Mouse (Mus musculus) limb, embryonic 14.5 days (tissue): ENCODE results near the gene Rbm47. TPM values are rescaled to one million over a fixed set of nuclear protein-coding genes. Genes with fewer than 3 reads are reported as not detected.

Experiments used
- ATAC-seq: fragments of 200-750 bp; cut with Nextera tagmentation; 2 replicates; pipeline ENCODE4 v1.8.0; 2017; ENCODE audit warnings: low read depth, moderate number of reproducible peaks, moderate TSS enrichment; ENCODE audit not compliant: low FRiP score
- DNase-seq: peaks from one replicate; pipeline ENCODE4 v3.0.0-alpha.2; 2015; ENCODE audit warnings: low spot score
- H3K27ac ChIP-seq: fragments of 300-500 bp; sonication (generic); replicated peaks from 2 replicates; pipeline ENCODE4 v1.5.1; 2014; ENCODE audit warnings: low read depth, mild to moderate bottlenecking, low read length, moderate library complexity, mixed read lengths
- H3K27me3 ChIP-seq: fragments of 300-500 bp; sonication (generic); 2 replicates; pipeline ENCODE4 v1.6.1; 2014; ENCODE audit warnings: low read length, mixed read lengths; ENCODE audit not compliant: control insufficient read depth, insufficient read depth
- H3K36me3 ChIP-seq: fragments of 300-500 bp; sonication (generic); 2 replicates; pipeline ENCODE4 v1.6.1; 2014; ENCODE audit warnings: mild to moderate bottlenecking, low read length, moderate library complexity, mixed read lengths; ENCODE audit not compliant: control insufficient read depth, insufficient read depth
- H3K4me1 ChIP-seq: fragments of 300-500 bp; sonication (generic); 2 replicates; pipeline ENCODE4 v1.6.1; 2014; ENCODE audit warnings: antibody characterized with exemption, low read length, mixed read lengths; ENCODE audit not compliant: control insufficient read depth, insufficient read depth
- H3K4me2 ChIP-seq: fragments of 300-500 bp; sonication (generic); replicated peaks from 2 replicates; pipeline ENCODE4 v1.6.1; 2014; ENCODE audit warnings: low read depth, mild to moderate bottlenecking, low read length, moderate library complexity; ENCODE audit not compliant: severe bottlenecking
- H3K4me3 ChIP-seq: fragments of 300-500 bp; sonication (generic); replicated peaks from 2 replicates; pipeline ENCODE4 v1.5.1; 2014; ENCODE audit warnings: low read length
- H3K9ac ChIP-seq: fragments of 300-500 bp; sonication (generic); 2 replicates; pipeline ENCODE4 v1.6.1; 2014; ENCODE audit warnings: mild to moderate bottlenecking, low read depth, low read length, moderate library complexity; ENCODE audit not compliant: severe bottlenecking
- H3K9me3 ChIP-seq: fragments of 300-500 bp; sonication (generic); 2 replicates; pipeline ENCODE4 v1.6.1; 2016; ENCODE audit warnings: low read length; ENCODE audit not compliant: control insufficient read depth
- POLR2A ChIP-seq: fragments of 200-500 bp; IDR thresholded peaks from 2 replicates; pipeline ENCODE4 v1.8.0; 2012; ENCODE audit warnings: inconsistent platforms, mild to moderate bottlenecking, moderate library complexity, borderline replicate concordance; ENCODE audit not compliant: insufficient read depth, insufficient read length; ENCODE audit errors: extremely low read depth
- WGBS: fragments of 180-500 bp; shearing (Covaris S2); extraction: QIAGEN DNeasy Blood & Tissue Kit; methylation state at CpG from one replicate; pipeline ENCODE4 v1.1.7; 2014; 5-methylcytosine and 5-hydroxymethylcytosine counted together
- polyA plus RNA-seq, 2 experiments: library from polyadenylated mRNA; depleted of rRNA in 1 of 2; stranded (reverse) in 1 of 2; unstranded in 1 of 2; fragments of >200 nt; fragmentation: Nextera tagmentation in 1 of 2; extraction: Ambion mirVana in 1 of 2; gene quantifications; 2 replicates each; pipeline versions ENCODE4 v1.2.1 to v1.2.3; 2012 to 2014

Gene Rbm47
- polyA plus RNA-seq, 2 experiments = 2.5 to 5.2 TPM

- WGBS = 52% methylated on average over 16 of the region's 16 CpGs
- ATAC-seq (no peak), DNase-seq (no peak)
- no peak overlapping the region for H3K4me2 ChIP-seq
- no peak overlapping the region for H3K4me3 ChIP-seq
- no peak overlapping the region for H3K27ac ChIP-seq
- H3K27me3 ChIP-seq = no peaks in the 10 kb centered on the region
- no peaks in the 10 kb centered on the region for H3K9me3 ChIP-seq
- no peaks in the 10 kb centered on the region for H3K36me3 ChIP-seq
- no peak overlapping the region for H3K9ac ChIP-seq
- no peak for TF ChIP-seq POLR2A
- H3K4me1 ChIP-seq = 0 out of 2 replicates have a peak, but pooled peaks cover 11% of the 10 kb centered on the region
Measured at GRCm38 (mm10) chr5:66005041-66005678, 167.8 kb downstream of the Rbm47 start.

GRCm38 (mm10) chr5:66004134-66004925 is 168.6 kb downstream of the Rbm47 start, which contains the start of gene 9130230L23Rik:
TSS of gene 9130230L23Rik (minus strand) at chr5:66004285.
- 76% methylated on average over 14 of the region's 14 CpGs for WGBS
- no peak within 1 kb of the TSS for H3K4me2 ChIP-seq
- no peak for TF ChIP-seq POLR2A
- no peaks in the 10 kb centered on the region for H3K36me3 ChIP-seq
- no peak within 1 kb of the TSS for H3K4me3 ChIP-seq
- no peak within 1 kb of the TSS for H3K27ac ChIP-seq
- no peak for DNase-seq
- no peak for ATAC-seq
- H3K27me3 ChIP-seq = no peaks in the 10 kb centered on the region
- no peak within 1 kb of the TSS for H3K9ac ChIP-seq
- H3K4me1 ChIP-seq = 0 out of 2 replicates have a peak, but pooled peaks cover 15% of the 10 kb centered on the region
- H3K9me3 ChIP-seq = no peaks in the 10 kb centered on the region

GRCm38 (mm10) chr5:66001232-66001631 is 171.7 kb downstream of the Rbm47 start:
- WGBS = 65% methylated on average over 5 of the region's 5 CpGs
- Histone ChIP-seq H3K27ac (no peak overlapping the region), H3K4me1 (0 out of 2 replicates have a peak, but pooled peaks cover 15% of the 10 kb centered on the region), H3K9me3 (no peaks in the 10 kb centered on the region), H3K36me3 (no peaks in the 10 kb centered on the region), H3K4me3 (no peak overlapping the region), H3K9ac (no peak overlapping the region), H3K27me3 (no peaks in the 10 kb centered on the region), H3K4me2 (no peak overlapping the region)
- DNase-seq = no peak
- ATAC-seq = no peak
- TF ChIP-seq POLR2A = no peak

GRCm38 (mm10) chr5:66000567-66001125 is 172.3 kb downstream of the Rbm47 start:
- no peak for TF ChIP-seq POLR2A
- Histone ChIP-seq H3K36me3 (no peaks in the 10 kb centered on the region), H3K27ac (no peak overlapping the region), H3K27me3 (no peaks in the 10 kb centered on the region), H3K9ac (no peak overlapping the region), H3K9me3 (no peaks in the 10 kb centered on the region), H3K4me2 (no peak overlapping the region), H3K4me1 (0 out of 2 replicates have a peak, but pooled peaks cover 15% of the 10 kb centered on the region), H3K4me3 (no peak overlapping the region)
- ATAC-seq = peak; percentile 34; the same call in 1 of the 2 replicates
- WGBS = 46% methylated on average over 6 of the region's 6 CpGs
- peak; percentile 14 for DNase-seq

- 63% methylated on average over 7 of the region's 7 CpGs for WGBS
Measured at GRCm38 (mm10) chr5:66000074-66000473, 172.8 kb downstream of the Rbm47 start.

More at GRCm38 (mm10) chr5:66000074-66000473, 172.8 kb downstream of the Rbm47 start:
- DNase-seq (no peak), ATAC-seq (peak; percentile 65; the same call in 1 of the 2 replicates)
- Histone ChIP-seq H3K27ac (no peak overlapping the region), H3K4me2 (no peak overlapping the region), H3K9me3 (no peaks in the 10 kb centered on the region), H3K36me3 (no peaks in the 10 kb centered on the region), H3K4me3 (no peak overlapping the region), H3K9ac (no peak overlapping the region), H3K4me1 (0 out of 2 replicates have a peak, but pooled peaks cover 15% of the 10 kb centered on the region), H3K27me3 (no peaks in the 10 kb centered on the region)
- TF ChIP-seq POLR2A = no peak
